Mouse (Mus musculus) myocyte (in vitro differentiated cells): ENCODE measurements around the gene Slc26a1.

Experiments used
- E2F4 ChIP-seq: IDR thresholded peaks from one replicate; pipeline ENCODE4 v1.6.1; 2011; ENCODE audit warnings: mild to moderate bottlenecking, control low read depth, moderate library complexity; ENCODE audit not compliant: insufficient read depth
- MAX ChIP-seq: IDR thresholded peaks from one replicate; pipeline ENCODE4 v1.6.1; 2011; ENCODE audit warnings: low read depth, mild to moderate bottlenecking, control low read depth
- POLR2A ChIP-seq: IDR thresholded peaks from one replicate; pipeline ENCODE4 v1.6.1; 2011; ENCODE audit warnings: low read depth, mild to moderate bottlenecking, control low read depth, moderate library complexity; ENCODE audit not compliant: insufficient read length
- POLR2AphosphoS2 ChIP-seq: IDR thresholded peaks from one replicate; pipeline ENCODE4 v1.6.1; 2011; ENCODE audit warnings: low read depth, control low read depth; ENCODE audit not compliant: insufficient read length
- USF1 ChIP-seq: IDR thresholded peaks from one replicate; pipeline ENCODE4 v1.6.1; 2011; ENCODE audit warnings: low read depth, mild to moderate bottlenecking, control low read depth, moderate library complexity

- TF ChIP-seq MAX (no peak), POLR2AphosphoS2 (no peak), USF1 (no peak), E2F4 (no peak), POLR2A (no peak)
These were observed 13.7 kb upstream of the Slc26a1 start for GRCm38 (mm10) chr5:108689091-108689490.
